Mouse (Mus musculus) large intestine, adult 2 months (tissue): ENCODE measurements around the gene Abcb9. TPM values are rescaled to one million over a fixed set of nuclear protein-coding genes. Genes with fewer than 3 reads are reported as not detected.

Experiments
- DNase-seq: peaks from one replicate; pipeline ENCODE4 v3.0.0-alpha.2; 2012; ENCODE audit warnings: low read depth, low spot score
- WGBS: fragments of 180-500 bp; shearing (Covaris S2); methylation state at CpG from one replicate; pipeline ENCODE4 v1.1.7; 2018; 5-methylcytosine and 5-hydroxymethylcytosine counted together
- polyA plus RNA-seq: library from polyadenylated mRNA; depleted of rRNA; stranded (reverse); fragments of >200 nt; gene quantifications from 2 replicates; pipeline ENCODE4 v1.2.3, GENCODE M21; 2012; rRNA removed

The Abcb9 gene
- polyA plus RNA-seq = 7.6 and 10.6 TPM in 2 replicates

- 1% methylated on average over 42 of the region's 42 CpGs for WGBS
- DNase-seq = peak; percentile 99
Observed at GRCm38 (mm10) chr5:124095596-124096232, at the start of gene Abcb9. Gene Abcb9, minus strand, starts transcription at chr5:124095798.

DNA sequence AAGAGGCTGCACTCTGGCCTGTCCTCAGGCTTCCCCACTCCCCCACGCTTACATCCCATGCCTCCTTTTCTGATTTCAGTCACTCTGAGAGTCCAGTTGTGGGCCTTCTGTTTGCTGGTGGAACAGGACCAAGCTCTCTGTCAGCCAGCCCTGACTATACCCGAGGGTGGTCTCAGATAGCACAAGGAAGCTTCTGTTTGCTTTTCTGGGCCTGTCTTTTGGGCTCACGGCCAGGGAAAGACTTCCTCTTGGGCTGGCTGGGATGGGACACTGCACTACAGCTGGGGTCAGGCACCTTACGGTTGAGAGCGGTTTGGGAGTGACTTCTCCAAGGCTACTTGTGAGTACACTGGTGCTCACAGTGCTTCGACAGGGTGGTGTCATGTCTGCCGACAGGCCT is 42.5 kb upstream of the Abcb9 start:
- 42% methylated on average over 7 of the region's 7 CpGs for WGBS
- no peak for DNase-seq

DNA sequence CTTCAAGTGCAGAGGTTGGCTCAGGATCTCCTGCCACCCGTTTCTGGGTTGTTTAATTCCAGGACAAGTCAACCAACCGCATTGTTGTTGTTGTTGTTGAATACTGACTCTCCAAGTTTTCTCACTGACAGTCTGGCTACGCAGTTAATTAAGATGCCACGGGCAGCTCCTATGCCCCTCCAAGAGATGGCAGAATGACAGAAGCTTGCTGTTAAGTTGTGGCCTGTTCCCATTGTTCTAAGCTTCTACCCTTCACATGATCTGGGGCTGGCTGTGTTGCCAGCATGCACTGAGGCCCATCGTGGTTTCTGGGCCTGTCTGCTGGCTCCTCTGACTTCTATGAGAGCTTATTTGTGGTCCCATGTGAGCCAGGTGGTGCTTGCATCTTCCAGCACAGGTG is 38.7 kb upstream of the Abcb9 start:
- DNase-seq = no peak
- WGBS = 79% methylated on average over 5 of the region's 5 CpGs

DNA sequence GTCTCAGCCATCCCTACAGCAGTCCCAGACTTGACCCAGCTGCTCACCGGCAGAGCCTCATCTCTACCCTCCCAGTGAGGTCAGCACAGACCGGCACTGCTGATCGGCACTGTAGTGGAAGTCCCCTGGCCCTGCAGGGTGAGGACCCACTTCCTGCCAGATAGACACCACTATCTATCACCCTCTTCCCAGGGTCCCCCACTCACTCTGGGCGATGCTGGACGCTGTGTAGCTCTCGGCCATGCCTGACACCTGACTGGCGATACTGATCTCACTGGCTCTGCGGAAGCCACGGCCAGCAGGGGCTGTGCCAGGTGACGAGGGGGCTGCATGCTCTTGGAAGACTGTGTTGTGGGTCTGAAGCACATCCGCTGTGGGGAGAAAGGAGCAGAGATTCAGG is 29.5 kb upstream of the Abcb9 start:
- WGBS = 90% methylated on average over 11 of the region's 11 CpGs
- no peak for DNase-seq

DNA sequence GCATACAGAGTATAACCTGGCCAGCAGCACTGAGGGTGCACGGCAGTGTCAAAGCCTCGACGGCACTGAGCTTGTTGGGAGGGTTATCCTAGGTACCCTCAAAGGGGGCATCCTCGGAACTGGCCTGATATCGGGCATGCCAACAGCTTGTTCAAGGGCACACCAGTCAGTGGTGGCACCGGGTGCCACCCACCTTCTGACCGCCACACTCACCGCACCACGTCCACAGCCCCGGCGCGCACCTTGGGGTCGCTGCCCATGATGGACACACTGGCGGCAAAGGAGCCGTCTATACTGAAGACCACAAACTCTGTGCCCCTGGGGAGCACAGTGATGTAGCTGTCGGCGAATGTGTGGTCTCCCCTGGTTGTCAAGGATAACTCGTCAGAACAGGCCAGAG is 26.8 kb upstream of the Abcb9 start:
- 91% methylated on average over 18 of the region's 18 CpGs for WGBS
- no peak for DNase-seq

DNA sequence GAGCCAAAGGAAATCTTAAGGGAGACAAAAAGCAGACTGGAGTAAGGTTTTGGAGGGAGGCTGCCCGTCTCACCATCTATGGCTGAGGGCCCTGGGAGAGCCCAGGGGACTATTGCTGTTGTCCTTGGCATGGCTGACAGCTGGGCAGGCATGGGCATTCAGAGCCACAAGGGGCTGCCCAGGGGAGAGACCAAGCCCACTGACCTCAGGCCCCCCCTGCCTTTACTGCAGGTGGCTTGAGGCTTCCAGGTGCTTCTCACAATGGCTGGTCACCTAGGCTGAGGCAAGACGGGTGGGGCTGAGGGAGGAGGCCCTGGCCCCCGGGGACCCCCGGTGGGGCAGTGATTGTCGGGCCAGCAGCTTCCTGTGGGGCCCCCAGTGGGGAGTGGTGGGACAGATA is 23.6 kb upstream of the Abcb9 start:
- no peak for DNase-seq
- 63% methylated on average over 5 of the region's 5 CpGs for WGBS

GRCm38 (mm10) chr5:124115990-124116845 is 20.6 kb upstream of the Abcb9 start, which contains the start of gene Arl6ip4:
Gene Arl6ip4, plus strand, starts transcription at chr5:124116089.
- 1% methylated on average over 64 of the region's 64 CpGs for WGBS
- no peak for DNase-seq

DNA sequence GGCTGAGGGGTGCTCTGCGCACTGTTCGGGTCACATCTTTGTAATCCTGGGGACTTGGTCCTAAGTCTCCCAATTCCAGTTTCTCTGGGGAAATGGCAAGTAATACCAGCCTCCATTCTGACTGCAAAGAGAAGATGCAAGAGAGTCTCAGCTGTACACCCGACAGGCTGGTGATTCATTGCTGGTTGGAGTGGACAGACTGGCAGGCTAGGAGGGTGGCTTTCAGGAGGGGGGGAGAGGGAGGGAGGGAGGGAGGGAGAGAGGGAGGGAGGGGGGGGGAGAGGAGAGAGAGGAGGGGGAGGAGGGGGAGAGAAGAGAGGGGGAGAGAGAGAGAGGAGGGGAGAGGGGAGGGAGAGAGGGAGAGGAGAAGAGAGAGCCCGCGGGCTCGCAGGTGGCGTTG is 19.9 kb upstream of the Abcb9 start:
- no peak for DNase-seq
- 24% methylated on average over 7 of the region's 7 CpGs for whole genome bisulfite sequencing

GRCm38 (mm10) chr5:124114276-124115025 is 18.9 kb upstream of the Abcb9 start:
- WGBS = 95% methylated on average over 24 of the region's 24 CpGs
- no peak for DNase-seq

- 14% methylated on average over 14 of the region's 14 CpGs for WGBS
- DNase-seq = no peak
Observed at GRCm38 (mm10) chr5:124113030-124113429, 17.4 kb upstream of the Abcb9 start.

GRCm38 (mm10) chr5:124112531-124112930 is 16.9 kb upstream of the Abcb9 start:
- WGBS = under 1% methylated on average over 18 of the region's 18 CpGs
- no peak for DNase-seq

- peak; percentile 78 for DNase-seq
- WGBS = under 1% methylated on average over 66 of the region's 66 CpGs
Observed at GRCm38 (mm10) chr5:124111742-124112497, 16.3 kb upstream of the Abcb9 start, which contains the start of gene Ogfod2. Gene Ogfod2, plus strand, starts transcription at chr5:124112297.

- no peak for DNase-seq
- 18% methylated on average over 17 of the region's 17 CpGs for WGBS
Observed at GRCm38 (mm10) chr5:124111077-124111741, 15.6 kb upstream of the Abcb9 start.

- DNase-seq = no peak
- 93% methylated on average over 9 of the region's 9 CpGs for WGBS
Observed at GRCm38 (mm10) chr5:124103552-124103951, 8.0 kb upstream of the Abcb9 start.

- 84% methylated on average over 3 of the region's 3 CpGs for WGBS
- DNase-seq = no peak
Observed at GRCm38 (mm10) chr5:124103020-124103419, 7.4 kb upstream of the Abcb9 start.

DNA sequence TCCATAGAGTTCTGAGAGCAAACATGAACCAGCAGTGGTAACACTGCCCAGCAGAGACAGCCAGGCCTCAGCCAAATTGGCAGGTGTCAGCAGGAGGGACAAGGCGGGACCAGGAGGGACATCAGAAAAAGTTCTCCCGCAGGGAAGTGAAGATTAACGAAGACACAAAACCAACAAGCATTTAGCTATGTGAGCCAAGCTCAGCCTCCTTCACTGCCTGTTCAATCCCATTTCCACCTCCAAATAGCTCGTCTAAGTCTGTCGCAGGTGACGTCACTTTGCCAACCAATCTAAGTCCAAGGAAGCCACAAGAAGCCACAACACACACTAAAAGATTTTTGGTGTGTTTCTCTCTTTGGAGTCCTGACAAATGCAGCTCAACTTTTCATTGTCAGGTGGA is 6.7 kb upstream of the Abcb9 start:
- 79% methylated on average over 6 of the region's 6 CpGs for WGBS
- DNase-seq = no peak

- no peak for DNase-seq
- WGBS = 88% methylated on average over 11 of the region's 11 CpGs
Observed at GRCm38 (mm10) chr5:124100128-124101044, 4.8 kb upstream of the Abcb9 start.

GRCm38 (mm10) chr5:124098923-124099322 is 3.3 kb upstream of the Abcb9 start:
- no peak for DNase-seq
- WGBS = 75% methylated on average over 2 of the region's 2 CpGs
